Mouse (Mus musculus) ES-Bruce4 (cell line): ENCODE data around the gene Pigw.

Experiments
- CTCF ChIP-seq: IDR thresholded peaks from one replicate; pipeline ENCODE4 v1.8.1; 2011; ENCODE audit warnings: low read depth, low read length
- EP300 ChIP-seq: IDR thresholded peaks from 2 replicates; pipeline ENCODE4 v1.6.1; 2011; ENCODE audit warnings: low read depth, low read length; ENCODE audit not compliant: insufficient read depth
- POLR2A ChIP-seq: IDR thresholded peaks from one replicate; pipeline ENCODE4 v1.8.1; 2011; ENCODE audit warnings: low read length; ENCODE audit not compliant: insufficient read depth

DNA sequence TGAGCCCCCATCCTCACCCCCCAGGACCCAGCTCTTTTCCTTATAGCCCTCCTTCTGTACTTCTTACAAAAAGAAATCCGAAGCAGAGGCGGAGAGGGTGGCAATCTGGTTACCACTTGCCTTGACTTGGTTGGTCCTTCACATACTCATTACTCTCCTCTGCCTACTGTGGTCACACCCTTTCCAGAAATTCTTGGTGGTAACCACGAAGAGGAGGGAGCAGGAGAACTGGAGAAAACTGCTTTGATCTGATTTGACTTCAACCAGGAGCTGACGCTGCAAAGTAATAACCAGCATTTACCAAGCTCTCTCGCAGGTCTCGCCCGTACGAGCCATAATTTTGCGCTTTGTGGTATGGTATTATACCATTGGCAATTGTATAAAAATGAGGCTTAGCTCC is 886 bp upstream of the Pigw start:
- TF ChIP-seq CTCF (no peak), POLR2A (no peak), EP300 (no peak)
